Mouse (Mus musculus) liver, postnatal 0 days (tissue): ENCODE measurements around the gene Pde6h. TPM values are rescaled to one million over a fixed set of nuclear protein-coding genes. Genes with fewer than 3 reads are reported as not detected.

Source experiments
- ATAC-seq: fragments of 200-750 bp; cut with Nextera tagmentation; 2 replicates; pipeline ENCODE4 v1.8.0; 2017; ENCODE audit warnings: mild to moderate bottlenecking, moderate library complexity
- DNase-seq: peaks from one replicate; pipeline ENCODE4 v3.0.0-alpha.2; 2016
- H3K27ac ChIP-seq: fragments of 300-500 bp; sonication (generic); 2 replicates; pipeline ENCODE4 v1.5.1; 2014; ENCODE audit warnings: antibody characterized with exemption, moderate library complexity, mild to moderate bottlenecking, low read depth
- H3K27me3 ChIP-seq: fragments of 300-500 bp; sonication (generic); 2 replicates; pipeline ENCODE4 v1.6.1; 2014; ENCODE audit warnings: low read length, control low read depth, mixed read lengths; ENCODE audit not compliant: insufficient read depth
- H3K36me3 ChIP-seq: fragments of 300-500 bp; sonication (generic); replicated peaks from 2 replicates; pipeline ENCODE4 v1.6.1; 2014; ENCODE audit warnings: mild to moderate bottlenecking, control low read depth, low read length, moderate library complexity, mixed read lengths; ENCODE audit not compliant: insufficient read depth
- H3K4me1 ChIP-seq: fragments of 300-500 bp; sonication (generic); 2 replicates; pipeline ENCODE4 v1.6.1; 2014; ENCODE audit warnings: antibody characterized with exemption, mild to moderate bottlenecking, control low read depth; ENCODE audit not compliant: insufficient read depth
- H3K4me2 ChIP-seq: fragments of 300-500 bp; sonication (generic); 2 replicates; pipeline ENCODE4 v1.6.1; 2014; ENCODE audit warnings: low read depth, mild to moderate bottlenecking, low read length, moderate library complexity, mixed read lengths
- H3K4me3 ChIP-seq: fragments of 300-500 bp; sonication (generic); 2 replicates; pipeline ENCODE4 v1.5.1; 2014; ENCODE audit warnings: low read depth, low read length
- H3K9ac ChIP-seq: fragments of 300-500 bp; sonication (generic); replicated peaks from 2 replicates; pipeline ENCODE4 v1.6.1; 2014; ENCODE audit warnings: mild to moderate bottlenecking, moderate library complexity
- H3K9me3 ChIP-seq: fragments of 300-500 bp; sonication (generic); 2 replicates; pipeline ENCODE4 v1.6.1; 2016; ENCODE audit warnings: mild to moderate bottlenecking, control low read depth, low read length, mixed read lengths
- CTCF ChIP-seq: sonication (generic); IDR thresholded peaks from 2 replicates; pipeline ENCODE4 v1.5.1; 2016; ENCODE audit warnings: antibody characterized with exemption, low read depth
- EP300 ChIP-seq: IDR thresholded peaks from 2 replicates; pipeline ENCODE4 v1.6.1; 2016; ENCODE audit warnings: antibody characterized with exemption, low read depth, mild to moderate bottlenecking
- WGBS: fragments of 180-500 bp; shearing (Covaris S2); extraction: QIAGEN DNeasy Blood & Tissue Kit; methylation state at CpG from one replicate; pipeline ENCODE4 v1.1.7; 2014; ENCODE audit not compliant: insufficient replicate concordance; 5-methylcytosine and 5-hydroxymethylcytosine counted together
- polyA plus RNA-seq: library from polyadenylated mRNA; unstranded; fragments of >200 nt; fragmentation: Nextera tagmentation; extraction: Ambion mirVana; gene quantifications from 2 replicates; pipeline ENCODE4 v1.2.1, GENCODE M21; 2015

Pde6h gene
- polyA plus RNA-seq, 1 experiment from 2014 or later, result 0.34 TPM

GRCm38 (mm10) chr6:136937117-136937516 is 13.5 kb downstream of the Pde6h start:
- TF ChIP-seq EP300 (no peak), CTCF (no peak)
- DNase-seq (no peak), ATAC-seq (no peak)
- H3K27me3 ChIP-seq, result no peaks in the 10 kb centered on the region
- H3K4me3 ChIP-seq, result no peak overlapping the region
- no peak overlapping the region for H3K27ac ChIP-seq
- H3K9me3 ChIP-seq, result no peaks in the 10 kb centered on the region
- H3K9ac ChIP-seq, result no peak overlapping the region
- peak overlapping the region; percentile 62 for H3K4me2 ChIP-seq
- WGBS, result 67% methylated on average over 3 of the region's 3 CpGs
- H3K4me1 ChIP-seq, result peaks cover 9% of the 10 kb centered on the region
- peaks cover 22% of the 10 kb centered on the region for H3K36me3 ChIP-seq

DNA sequence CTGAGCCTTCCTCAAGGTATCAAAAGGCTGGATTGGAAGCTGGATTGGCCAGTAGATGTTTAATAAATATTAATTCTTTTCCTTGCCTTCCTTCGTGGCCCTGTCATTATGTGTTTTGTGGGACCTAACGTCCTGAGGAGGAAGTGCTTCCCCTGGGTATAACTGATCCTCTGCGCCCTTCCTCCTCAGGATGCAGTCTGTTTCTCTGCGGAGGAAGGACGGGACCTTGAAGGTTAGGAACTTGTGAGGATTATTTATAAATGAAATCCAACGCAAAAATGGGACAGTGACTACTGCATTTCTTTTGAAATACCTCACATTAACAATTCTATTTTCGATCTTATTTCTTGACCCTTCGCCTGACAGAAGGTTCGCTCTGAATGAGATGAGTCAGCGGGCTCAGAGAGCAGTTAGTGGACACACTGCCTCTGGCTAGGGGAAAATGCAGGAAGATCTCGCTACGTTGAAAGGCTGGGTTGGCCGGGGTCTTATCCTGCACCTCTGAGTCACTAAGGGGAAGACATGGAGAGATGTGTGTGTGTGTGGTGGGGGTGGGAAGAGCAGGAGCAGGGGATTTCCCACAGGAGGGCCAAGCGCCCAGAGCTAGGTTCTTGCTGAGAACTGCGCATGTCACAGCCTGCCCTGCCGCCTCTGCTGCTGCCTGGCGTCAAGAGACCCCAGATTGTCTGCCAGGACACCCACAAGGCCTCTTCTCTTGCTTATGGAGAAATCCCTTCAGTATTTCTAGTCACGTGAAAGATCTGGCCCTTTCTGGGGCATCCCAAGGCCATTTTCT is 14.9 kb downstream of the Pde6h start:
- Histone ChIP-seq H3K9ac (peak overlapping the region; percentile 59), H3K4me3 (peak overlapping the region; percentile 45), H3K4me1 (peaks cover 13% of the 10 kb centered on the region), H3K27ac (peak overlapping the region; percentile 91), H3K36me3 (peaks cover 14% of the 10 kb centered on the region), H3K27me3 (no peaks in the 10 kb centered on the region), H3K9me3 (no peaks in the 10 kb centered on the region), H3K4me2 (peak overlapping the region; percentile 62)
- no peak for TF ChIP-seq CTCF
- no peak for TF ChIP-seq EP300
- DNase-seq (peak; percentile 46), ATAC-seq (peak; percentile 54; the same call in 1 of the 2 replicates)
- 35% methylated on average over 18 of the region's 18 CpGs for WGBS

DNA sequence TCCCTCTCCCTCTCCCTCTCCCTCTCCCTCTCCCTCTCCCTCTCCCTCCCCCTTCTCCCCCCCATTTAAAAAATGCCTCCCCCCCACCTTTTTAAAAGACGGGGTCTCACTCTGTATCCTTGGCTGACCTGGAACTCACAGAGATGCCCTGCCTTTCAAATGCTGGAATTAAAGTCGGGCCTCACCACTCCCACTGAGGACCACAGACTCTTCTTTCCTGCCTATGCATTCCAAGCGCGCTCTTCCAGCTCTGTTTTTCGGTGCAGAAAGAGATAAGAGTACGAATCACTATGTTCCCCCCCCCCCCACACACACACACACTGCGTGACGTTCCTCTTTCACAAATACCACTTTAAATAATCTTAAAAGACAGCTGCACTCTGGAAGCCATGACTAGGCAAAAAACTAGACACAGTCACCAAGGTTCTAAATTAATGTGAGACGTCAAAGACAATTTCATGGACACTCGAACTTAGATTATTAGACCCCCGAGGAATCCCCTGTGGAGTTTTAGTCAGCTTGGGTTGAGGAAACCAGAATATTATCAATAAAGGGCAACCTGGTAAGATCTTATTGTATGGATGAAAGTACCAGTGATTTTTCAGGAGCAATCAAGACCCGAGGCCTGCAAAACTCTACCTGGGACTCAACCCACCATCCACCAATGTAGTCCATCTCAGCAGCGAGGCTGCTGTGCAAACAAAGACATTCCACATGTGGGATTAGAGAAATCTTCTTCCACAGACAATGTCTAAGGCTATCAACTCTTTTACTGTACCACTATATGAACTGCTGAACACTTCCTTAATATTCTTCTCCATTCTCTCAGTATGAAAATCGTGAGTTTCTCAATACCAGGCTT is 15.9 kb downstream of the Pde6h start:
- H3K4me1 ChIP-seq, result peaks cover 13% of the 10 kb centered on the region
- no peaks in the 10 kb centered on the region for H3K9me3 ChIP-seq
- DNase-seq, result peak; percentile 37
- peak overlapping the region; percentile 62; the same call in 1 of the 2 replicates for H3K9ac ChIP-seq
- peak overlapping the region; percentile 91 for H3K27ac ChIP-seq
- peak; percentile 73 for ATAC-seq
- TF ChIP-seq CTCF (no peak), EP300 (peak; percentile 84; the same call in 1 of the 2 replicates)
- H3K4me3 ChIP-seq, result peak overlapping the region; percentile 45
- 20% methylated on average over 14 of the region's 14 CpGs for WGBS
- H3K36me3 ChIP-seq, result 0 out of 2 replicates have a peak, but pooled peaks cover 10% of the 10 kb centered on the region
- H3K4me2 ChIP-seq, result peak overlapping the region; percentile 62
- H3K27me3 ChIP-seq, result no peaks in the 10 kb centered on the region

- peak overlapping the region; percentile 91 for H3K27ac ChIP-seq
- no peak for ATAC-seq
- H3K27me3 ChIP-seq, result no peaks in the 10 kb centered on the region
- no peaks in the 10 kb centered on the region for H3K9me3 ChIP-seq
- WGBS, result 31% methylated on average over 11 of the region's 11 CpGs
- peaks cover 13% of the 10 kb centered on the region for H3K4me1 ChIP-seq
- H3K36me3 ChIP-seq, result 0 out of 2 replicates have a peak, but pooled peaks cover 6% of the 10 kb centered on the region
- H3K4me2 ChIP-seq, result peak overlapping the region; percentile 62
- DNase-seq, result peak; percentile 28
- no peak for TF ChIP-seq EP300
- TF ChIP-seq CTCF, result 0 out of 2 replicates have a peak, but pooled peaks have one; percentile 1
- peak overlapping the region; percentile 62 for H3K9ac ChIP-seq
- H3K4me3 ChIP-seq, result peak overlapping the region; percentile 45
Measured at GRCm38 (mm10) chr6:136940188-136940960, 16.7 kb downstream of the Pde6h start.

DNA sequence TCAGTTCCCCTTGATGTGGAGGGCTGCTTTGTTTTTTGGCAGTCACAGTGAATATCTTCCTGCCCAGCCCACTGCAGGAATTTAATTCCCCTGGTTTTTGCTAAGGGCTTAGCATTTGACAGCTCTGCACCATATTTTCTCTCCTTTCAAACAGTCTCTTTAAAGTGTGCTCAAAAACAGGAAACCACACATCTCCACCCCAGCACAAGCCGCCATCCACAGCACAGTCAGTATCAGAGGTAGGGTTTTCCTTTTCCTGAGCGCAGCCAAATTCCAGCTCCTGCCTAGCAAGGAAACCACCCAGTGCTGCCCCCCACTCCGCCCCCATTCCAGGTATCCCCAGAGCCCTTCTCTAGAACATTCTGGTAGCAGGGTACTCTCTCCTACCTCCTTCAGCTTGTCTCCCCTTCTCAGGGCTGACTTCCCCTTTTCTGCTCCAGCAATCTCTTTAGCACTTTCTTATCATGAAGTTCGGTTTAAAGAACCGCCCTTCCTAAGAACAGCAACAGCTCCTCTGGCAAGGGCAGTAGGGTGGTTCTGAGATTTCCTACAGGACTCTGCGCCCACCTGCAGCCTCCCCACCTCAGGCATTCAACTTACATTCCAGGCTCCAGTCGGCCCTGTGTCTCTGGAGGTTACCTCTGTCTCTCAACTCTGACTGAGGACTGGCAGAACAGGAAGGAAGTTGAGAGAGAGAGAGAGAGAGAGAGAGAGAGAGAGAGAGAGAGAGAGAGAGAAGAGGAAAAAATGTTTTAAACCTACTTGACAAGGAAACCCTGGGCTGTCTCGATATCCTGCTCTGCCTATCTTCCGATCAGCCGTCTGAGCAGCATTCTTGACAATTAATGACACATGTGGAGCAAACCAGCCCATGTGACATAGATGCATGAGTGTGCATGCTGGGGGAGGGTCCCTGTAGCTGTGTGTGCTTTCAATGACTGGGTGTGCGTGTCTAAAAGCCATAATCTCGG is 17.7 kb downstream of the Pde6h start, which contains the start of gene Arhgdib:
Gene Arhgdib (minus strand): TSS at position 849 of the 971 bp plus-strand sequence.
- 12% methylated on average over 12 of the region's 12 CpGs for WGBS
- H3K9me3 ChIP-seq, result no peaks in the 10 kb centered on the region
- ATAC-seq (peak; percentile 22), DNase-seq (peak; percentile 34)
- peak within 1 kb of the TSS; percentile 91 for H3K27ac ChIP-seq
- peak within 1 kb of the TSS; percentile 62 for H3K9ac ChIP-seq
- peak within 1 kb of the TSS; percentile 62 for H3K4me2 ChIP-seq
- TF ChIP-seq CTCF (no peak), EP300 (no peak)
- H3K4me1 ChIP-seq, result peaks cover 16% of the 10 kb centered on the region
- no peaks in the 10 kb centered on the region for H3K27me3 ChIP-seq
- no peaks in the 10 kb centered on the region for H3K36me3 ChIP-seq
- peak within 1 kb of the TSS; percentile 45 for H3K4me3 ChIP-seq
